Mouse (Mus musculus): ENCODE measurements around the gene Ptrh2.

The Ptrh2 gene

GRCm38 (mm10) chr11:86656849-86657567 lies 26.8 kb upstream of the Ptrh2 start:
- Histone ChIP-seq H3K36me3 (ENCODE audit: control insufficient read depth, insufficient read depth, low read length, poor library complexity, severe bottlenecking) (peaks cover 12% of the 10 kb centered on the region), H3K27me3 (ENCODE audit: control insufficient read depth, insufficient read depth, low read length, poor library complexity, severe bottlenecking) (no peaks in the 10 kb centered on the region)
- no peak for DNase-seq (ENCODE audit: low read depth, low spot score)

GRCm38 (mm10) chr11:86657863-86658262 lies 25.9 kb upstream of the Ptrh2 start:
- H3K36me3 ChIP-seq (ENCODE audit: control insufficient read depth, insufficient read depth, low read length, poor library complexity, severe bottlenecking): peaks cover 12% of the 10 kb centered on the region
- H3K27me3 ChIP-seq (ENCODE audit: control insufficient read depth, insufficient read depth, low read length, poor library complexity, severe bottlenecking): no peaks in the 10 kb centered on the region
- no peak for DNase-seq (ENCODE audit: low read depth, low spot score)

- Histone ChIP-seq H3K27me3 (ENCODE audit: control insufficient read depth, insufficient read depth, low read length, poor library complexity, severe bottlenecking) (no peaks in the 10 kb centered on the region), H3K36me3 (ENCODE audit: control insufficient read depth, insufficient read depth, low read length, poor library complexity, severe bottlenecking) (peaks cover 10% of the 10 kb centered on the region)
- no peak for DNase-seq (ENCODE audit: low read depth, low spot score)
Measured at GRCm38 (mm10) chr11:86662986-86663895, 20.5 kb upstream of the Ptrh2 start.

GRCm38 (mm10) chr11:86663977-86664376 lies 19.8 kb upstream of the Ptrh2 start:
- H3K36me3 ChIP-seq (ENCODE audit: control insufficient read depth, insufficient read depth, low read length, poor library complexity, severe bottlenecking): peaks cover 8% of the 10 kb centered on the region
- DNase-seq (ENCODE audit: low read depth, low spot score): no peak
- H3K27me3 ChIP-seq (ENCODE audit: control insufficient read depth, insufficient read depth, low read length, poor library complexity, severe bottlenecking): no peaks in the 10 kb centered on the region

- no peak for DNase-seq (ENCODE audit: low read depth, low spot score)
- peaks cover 8% of the 10 kb centered on the region for H3K36me3 ChIP-seq (ENCODE audit: control insufficient read depth, insufficient read depth, low read length, poor library complexity, severe bottlenecking)
Measured at GRCm38 (mm10) chr11:86664406-86664805, 19.4 kb upstream of the Ptrh2 start.

GRCm38 (mm10) chr11:86667553-86667952 lies 16.2 kb upstream of the Ptrh2 start:
- Histone ChIP-seq H3K36me3 (ENCODE audit: control insufficient read depth, insufficient read depth, low read length, poor library complexity, severe bottlenecking) (peaks cover 4% of the 10 kb centered on the region; the same call in 1 of the 2 replicates), H3K27me3 (ENCODE audit: control insufficient read depth, insufficient read depth, low read length, poor library complexity, severe bottlenecking) (no peaks in the 10 kb centered on the region)
- no peak for DNase-seq (ENCODE audit: low read depth, low spot score)

More at GRCm38 (mm10) chr11:86664406-86664805, 19.4 kb upstream of the Ptrh2 start:
- H3K27me3 ChIP-seq (ENCODE audit: control insufficient read depth, insufficient read depth, low read length, poor library complexity, severe bottlenecking): no peaks in the 10 kb centered on the region

- Histone ChIP-seq H3K36me3 (ENCODE audit: control insufficient read depth, insufficient read depth, low read length, poor library complexity, severe bottlenecking) (peaks cover 4% of the 10 kb centered on the region; the same call in 1 of the 2 replicates), H3K27me3 (ENCODE audit: control insufficient read depth, insufficient read depth, low read length, poor library complexity, severe bottlenecking) (no peaks in the 10 kb centered on the region)
- DNase-seq (ENCODE audit: low read depth, low spot score): no peak
Measured at GRCm38 (mm10) chr11:86668169-86668568, 15.6 kb upstream of the Ptrh2 start.

GRCm38 (mm10) chr11:86671041-86671675 lies 12.6 kb upstream of the Ptrh2 start:
- H3K36me3 ChIP-seq (ENCODE audit: control insufficient read depth, insufficient read depth, low read length, poor library complexity, severe bottlenecking): 0 out of 2 replicates have a peak, but pooled peaks cover 2% of the 10 kb centered on the region
- no peak for DNase-seq (ENCODE audit: low read depth, low spot score)
- no peaks in the 10 kb centered on the region for H3K27me3 ChIP-seq (ENCODE audit: control insufficient read depth, insufficient read depth, low read length, poor library complexity, severe bottlenecking)

- H3K36me3 ChIP-seq (ENCODE audit: control insufficient read depth, insufficient read depth, low read length, poor library complexity, severe bottlenecking): 0 out of 2 replicates have a peak, but pooled peaks cover 2% of the 10 kb centered on the region
- no peaks in the 10 kb centered on the region for H3K27me3 ChIP-seq (ENCODE audit: control insufficient read depth, insufficient read depth, low read length, poor library complexity, severe bottlenecking)
- DNase-seq (ENCODE audit: low read depth, low spot score): no peak
Measured at GRCm38 (mm10) chr11:86672772-86673171, 11.0 kb upstream of the Ptrh2 start.

- Histone ChIP-seq H3K36me3 (ENCODE audit: control insufficient read depth, insufficient read depth, low read length, poor library complexity, severe bottlenecking) (0 out of 2 replicates have a peak, but pooled peaks cover 2% of the 10 kb centered on the region), H3K27me3 (ENCODE audit: control insufficient read depth, insufficient read depth, low read length, poor library complexity, severe bottlenecking) (no peaks in the 10 kb centered on the region)
- DNase-seq (ENCODE audit: low read depth, low spot score): no peak
Measured at GRCm38 (mm10) chr11:86675520-86675919, 8.3 kb upstream of the Ptrh2 start.

GRCm38 (mm10) chr11:86678957-86679356 lies 4.8 kb upstream of the Ptrh2 start:
- no peak for DNase-seq (ENCODE audit: low read depth, low spot score)
- H3K27me3 ChIP-seq (ENCODE audit: control insufficient read depth, insufficient read depth, low read length, poor library complexity, severe bottlenecking): no peaks in the 10 kb centered on the region
- H3K36me3 ChIP-seq (ENCODE audit: control insufficient read depth, insufficient read depth, low read length, poor library complexity, severe bottlenecking): no peaks in the 10 kb centered on the region

- Histone ChIP-seq H3K36me3 (ENCODE audit: control insufficient read depth, insufficient read depth, low read length, poor library complexity, severe bottlenecking) (no peaks in the 10 kb centered on the region), H3K27me3 (ENCODE audit: control insufficient read depth, insufficient read depth, low read length, poor library complexity, severe bottlenecking) (no peaks in the 10 kb centered on the region)
- DNase-seq (ENCODE audit: low read depth, low spot score): no peak
Measured at GRCm38 (mm10) chr11:86680729-86681128, 3.1 kb upstream of the Ptrh2 start.

GRCm38 (mm10) chr11:86681423-86681822 lies 2.4 kb upstream of the Ptrh2 start:
- no peaks in the 10 kb centered on the region for H3K36me3 ChIP-seq (ENCODE audit: control insufficient read depth, insufficient read depth, low read length, poor library complexity, severe bottlenecking)
- DNase-seq (ENCODE audit: low read depth, low spot score): no peak
- no peaks in the 10 kb centered on the region for H3K27me3 ChIP-seq (ENCODE audit: control insufficient read depth, insufficient read depth, low read length, poor library complexity, severe bottlenecking)

GRCm38 (mm10) chr11:86682861-86683260 lies 924 bp upstream of the Ptrh2 start:
- H3K36me3 ChIP-seq (ENCODE audit: control insufficient read depth, insufficient read depth, low read length, poor library complexity, severe bottlenecking): no peaks in the 10 kb centered on the region
- H3K27me3 ChIP-seq (ENCODE audit: control insufficient read depth, insufficient read depth, low read length, poor library complexity, severe bottlenecking): no peaks in the 10 kb centered on the region
- DNase-seq (ENCODE audit: low read depth, low spot score): no peak

All from splenic B cell, adult 2 months (primary cell).